Mouse (Mus musculus): ENCODE data around the gene Impdh1. TPM values are rescaled to one million over a fixed set of nuclear protein-coding genes. Genes with fewer than 3 reads are reported as not detected.

Impdh1 gene
- 65.0 and 69.5 TPM in 2 replicates for polyA plus RNA-seq (2016; fragmentation: Nextera tagmentation; extraction: Ambion mirVana)

- H3K27ac ChIP-seq: no peak within 1 kb of the TSS
- no peaks in the 10 kb centered on the region for H3K9me3 ChIP-seq
- peak within 1 kb of the TSS; percentile 62 for H3K4me3 ChIP-seq
- ATAC-seq (ENCODE audit: low FRiP score, low read depth): peak; percentile 72
- H3K9ac ChIP-seq: peak within 1 kb of the TSS; percentile 70
- peaks cover 18% of the 10 kb centered on the region for H3K27me3 ChIP-seq (replicated peaks)
- peaks cover 37% of the 10 kb centered on the region for H3K4me1 ChIP-seq
- no peaks in the 10 kb centered on the region for H3K36me3 ChIP-seq
- under 1% methylated on average over 56 of the region's 56 CpGs for WGBS
- H3K4me2 ChIP-seq (replicated peaks): peak within 1 kb of the TSS; percentile 99
Measured at GRCm38 (mm10) chr6:29215881-29216501, at the start of gene Impdh1. Gene Impdh1, minus strand, starts transcription at chr6:29216364.

DNA sequence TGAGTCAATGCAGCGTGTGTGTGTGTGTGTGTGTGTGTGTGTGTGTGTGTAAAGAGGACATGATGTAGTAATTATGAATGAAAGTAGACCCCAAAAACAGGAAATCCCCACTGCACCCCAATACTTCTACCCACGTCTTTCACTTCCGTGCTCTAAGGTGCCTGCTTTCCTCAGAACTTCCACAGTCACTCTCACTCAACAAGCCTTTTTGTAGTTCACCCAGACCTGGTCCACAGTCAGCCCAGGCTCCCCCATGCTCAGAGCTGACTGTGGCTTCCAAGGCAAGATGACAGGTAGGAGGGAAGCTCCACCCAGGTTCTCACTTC is 48.3 kb upstream of the Impdh1 start:
- Histone ChIP-seq H3K9me3 (no peaks in the 10 kb centered on the region), H3K27me3 (replicated peaks) (no peaks in the 10 kb centered on the region), H3K36me3 (no peaks in the 10 kb centered on the region), H3K4me1 (peaks cover 6% of the 10 kb centered on the region), H3K4me2 (replicated peaks) (no peak overlapping the region), H3K4me3 (no peak overlapping the region), H3K9ac (no peak overlapping the region), H3K27ac (no peak overlapping the region)
- no peak for ATAC-seq (ENCODE audit: low FRiP score, low read depth)
- WGBS: 95% methylated on average over 3 of the region's 3 CpGs

DNA sequence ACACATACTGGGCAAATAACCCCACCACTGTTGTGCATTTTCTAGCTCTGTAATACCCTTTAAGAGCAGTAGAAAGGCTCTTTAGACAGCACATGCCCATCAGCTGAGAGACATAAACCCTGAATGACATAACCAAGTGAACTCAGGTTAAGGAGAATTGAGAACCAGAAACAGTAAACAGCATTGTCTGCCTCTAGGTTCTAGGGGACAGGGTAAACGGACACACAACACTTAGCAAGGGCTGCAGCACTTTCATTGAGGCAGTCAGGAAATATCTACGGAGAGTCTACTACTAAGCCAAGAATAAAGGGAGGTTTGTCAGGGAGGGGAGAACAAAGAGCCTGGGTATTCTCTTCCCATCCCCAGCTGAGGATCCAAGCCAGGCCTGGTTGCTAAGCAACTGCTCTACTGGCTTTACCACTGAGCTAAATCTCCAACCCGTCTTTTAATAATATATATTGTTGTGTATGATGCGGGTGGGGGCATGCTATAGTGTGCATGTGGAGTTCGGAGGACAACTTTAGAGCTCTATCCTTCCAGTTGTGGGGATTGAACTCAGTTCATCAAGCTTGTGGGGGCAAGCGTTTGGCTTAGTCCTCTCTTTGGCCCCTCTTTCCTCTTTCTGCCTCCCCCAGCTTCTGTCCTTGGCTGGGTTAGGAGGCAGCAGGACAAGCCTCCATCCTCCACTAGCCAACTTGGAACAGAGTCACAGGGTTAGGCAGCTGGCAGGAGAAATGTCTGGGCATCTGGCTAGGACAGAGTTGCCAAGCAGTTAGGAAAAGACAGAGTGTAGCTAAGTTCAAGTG is 47.7 kb upstream of the Impdh1 start:
- Histone ChIP-seq H3K4me2 (replicated peaks) (no peak overlapping the region), H3K9me3 (no peaks in the 10 kb centered on the region), H3K36me3 (no peaks in the 10 kb centered on the region), H3K27ac (no peak overlapping the region), H3K4me3 (no peak overlapping the region), H3K4me1 (peaks cover 6% of the 10 kb centered on the region), H3K9ac (no peak overlapping the region), H3K27me3 (replicated peaks) (no peaks in the 10 kb centered on the region)
- no peak; the same call in 1 of the 2 replicates for ATAC-seq (ENCODE audit: low FRiP score, low read depth)
- 49% methylated on average over 6 of the region's 6 CpGs for WGBS

DNA sequence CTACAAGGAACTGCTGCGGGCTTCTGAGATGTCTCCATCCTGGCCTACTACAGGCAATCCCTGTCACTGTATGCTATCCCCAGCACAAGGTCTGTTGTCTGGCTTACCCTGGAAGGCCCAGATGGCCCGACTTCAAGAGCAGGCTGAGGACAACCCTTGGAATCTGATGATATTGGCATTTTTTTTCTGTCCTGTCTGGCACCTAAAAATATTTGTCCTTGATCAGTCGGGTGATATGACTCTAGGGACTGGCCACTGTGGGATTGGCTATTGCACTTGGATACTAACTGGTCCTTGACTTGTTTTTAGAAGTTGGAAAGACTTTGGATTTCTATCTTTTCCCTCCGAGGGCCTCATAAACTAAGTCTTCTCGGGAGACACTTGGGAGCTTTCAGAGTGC is 45.7 kb upstream of the Impdh1 start:
- H3K9ac ChIP-seq: no peak overlapping the region
- no peak overlapping the region for H3K4me2 ChIP-seq (replicated peaks)
- no peaks in the 10 kb centered on the region for H3K27me3 ChIP-seq (replicated peaks)
- ATAC-seq (ENCODE audit: low FRiP score, low read depth): no peak
- H3K27ac ChIP-seq: no peak overlapping the region
- H3K4me3 ChIP-seq: no peak overlapping the region
- H3K9me3 ChIP-seq: no peaks in the 10 kb centered on the region
- peaks cover 6% of the 10 kb centered on the region for H3K4me1 ChIP-seq
- H3K36me3 ChIP-seq: no peaks in the 10 kb centered on the region
- 83% methylated on average over 5 of the region's 5 CpGs for WGBS

DNA sequence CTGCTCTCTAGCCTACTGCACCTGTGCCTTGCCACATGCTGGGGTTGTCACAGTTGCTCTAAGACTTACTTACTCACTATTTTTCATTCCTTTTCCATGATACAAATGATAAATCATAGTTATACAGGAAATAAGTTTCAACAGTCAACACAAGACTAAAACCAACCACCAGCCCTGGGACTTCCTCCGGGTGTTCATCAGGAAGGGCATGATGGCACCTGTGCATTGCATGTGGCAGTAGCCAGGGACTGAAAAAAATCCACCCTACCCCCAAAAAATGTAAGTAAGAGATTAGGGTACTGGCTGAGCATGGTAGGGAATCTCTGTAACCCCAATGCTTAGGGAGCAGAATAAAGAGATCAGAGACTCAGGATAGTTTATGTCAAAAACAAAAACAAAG is 43.3 kb upstream of the Impdh1 start:
- H3K4me3 ChIP-seq: no peak overlapping the region
- no peaks in the 10 kb centered on the region for H3K27me3 ChIP-seq (replicated peaks)
- 86% methylated on average over 1 of the region's 1 CpGs for WGBS
- peaks cover 6% of the 10 kb centered on the region for H3K4me1 ChIP-seq
- H3K27ac ChIP-seq: no peak overlapping the region
- no peaks in the 10 kb centered on the region for H3K9me3 ChIP-seq
- no peak overlapping the region for H3K4me2 ChIP-seq (replicated peaks)
- ATAC-seq (ENCODE audit: low FRiP score, low read depth): no peak
- no peak overlapping the region for H3K9ac ChIP-seq
- H3K36me3 ChIP-seq: no peaks in the 10 kb centered on the region

DNA sequence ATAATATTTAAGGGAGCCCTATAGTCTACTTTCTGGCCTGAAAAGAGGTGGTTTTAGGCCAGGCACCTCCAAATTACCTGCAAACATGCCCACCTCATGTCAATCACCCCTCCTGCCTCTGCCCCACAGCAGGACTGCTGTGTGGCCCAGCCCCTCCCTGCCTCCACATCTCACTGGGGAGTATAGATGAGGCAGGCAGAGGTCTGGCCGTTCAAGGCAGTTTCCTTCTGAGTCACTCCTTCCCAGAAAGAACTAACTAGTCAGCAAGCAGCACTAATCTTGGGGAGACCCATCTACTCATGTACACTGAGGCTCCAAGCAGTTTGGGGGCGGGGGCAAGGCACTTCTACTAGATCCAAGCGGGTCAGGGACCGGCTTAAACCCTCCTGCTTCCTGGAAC is 30.9 kb upstream of the Impdh1 start:
- Histone ChIP-seq H3K9me3 (no peaks in the 10 kb centered on the region), H3K36me3 (no peaks in the 10 kb centered on the region), H3K4me2 (replicated peaks) (no peak overlapping the region), H3K27me3 (replicated peaks) (no peaks in the 10 kb centered on the region), H3K27ac (no peak overlapping the region), H3K9ac (no peak overlapping the region), H3K4me1 (no peaks in the 10 kb centered on the region), H3K4me3 (no peak overlapping the region)
- ATAC-seq (ENCODE audit: low FRiP score, low read depth): no peak
- WGBS: 21% methylated on average over 4 of the region's 4 CpGs

- no peak for ATAC-seq (ENCODE audit: low FRiP score, low read depth)
- Histone ChIP-seq H3K27ac (no peak overlapping the region), H3K9ac (no peak overlapping the region), H3K9me3 (no peaks in the 10 kb centered on the region), H3K4me3 (no peak overlapping the region), H3K4me1 (no peaks in the 10 kb centered on the region), H3K36me3 (no peaks in the 10 kb centered on the region), H3K27me3 (replicated peaks) (no peaks in the 10 kb centered on the region), H3K4me2 (replicated peaks) (no peak overlapping the region)
- WGBS: 40% methylated on average over 5 of the region's 5 CpGs
Measured at GRCm38 (mm10) chr6:29246585-29246984, 30.4 kb upstream of the Impdh1 start.

- Histone ChIP-seq H3K27me3 (replicated peaks) (no peaks in the 10 kb centered on the region), H3K4me3 (no peak overlapping the region), H3K36me3 (no peaks in the 10 kb centered on the region), H3K27ac (no peak overlapping the region), H3K9me3 (no peaks in the 10 kb centered on the region), H3K9ac (no peak overlapping the region), H3K4me1 (no peaks in the 10 kb centered on the region), H3K4me2 (replicated peaks) (no peak overlapping the region)
- ATAC-seq (ENCODE audit: low FRiP score, low read depth): no peak
- WGBS: 74% methylated on average over 3 of the region's 3 CpGs
Measured at GRCm38 (mm10) chr6:29246183-29246582, 30.0 kb upstream of the Impdh1 start.

GRCm38 (mm10) chr6:29245272-29246120 is 29.3 kb upstream of the Impdh1 start:
- no peaks in the 10 kb centered on the region for H3K4me1 ChIP-seq
- ATAC-seq (ENCODE audit: low FRiP score, low read depth): no peak
- no peak overlapping the region for H3K27ac ChIP-seq
- H3K4me2 ChIP-seq (replicated peaks): no peak overlapping the region
- no peaks in the 10 kb centered on the region for H3K36me3 ChIP-seq
- 83% methylated on average over 14 of the region's 14 CpGs for WGBS
- no peaks in the 10 kb centered on the region for H3K9me3 ChIP-seq
- no peaks in the 10 kb centered on the region for H3K27me3 ChIP-seq (replicated peaks)
- H3K9ac ChIP-seq: no peak overlapping the region
- no peak overlapping the region for H3K4me3 ChIP-seq

- no peak overlapping the region for H3K4me3 ChIP-seq
- no peak overlapping the region for H3K27ac ChIP-seq
- no peaks in the 10 kb centered on the region for H3K36me3 ChIP-seq
- no peak for ATAC-seq (ENCODE audit: low FRiP score, low read depth)
- H3K27me3 ChIP-seq (replicated peaks): no peaks in the 10 kb centered on the region
- 59% methylated on average over 1 of the region's 1 CpGs for WGBS
- H3K9ac ChIP-seq: no peak overlapping the region
- H3K4me2 ChIP-seq (replicated peaks): no peak overlapping the region
- H3K9me3 ChIP-seq: no peaks in the 10 kb centered on the region
- H3K4me1 ChIP-seq: no peaks in the 10 kb centered on the region
Measured at GRCm38 (mm10) chr6:29242265-29242664, 26.1 kb upstream of the Impdh1 start.

GRCm38 (mm10) chr6:29241697-29242096 is 25.5 kb upstream of the Impdh1 start:
- WGBS: 65% methylated on average over 2 of the region's 2 CpGs
- H3K36me3 ChIP-seq: no peaks in the 10 kb centered on the region

DNA sequence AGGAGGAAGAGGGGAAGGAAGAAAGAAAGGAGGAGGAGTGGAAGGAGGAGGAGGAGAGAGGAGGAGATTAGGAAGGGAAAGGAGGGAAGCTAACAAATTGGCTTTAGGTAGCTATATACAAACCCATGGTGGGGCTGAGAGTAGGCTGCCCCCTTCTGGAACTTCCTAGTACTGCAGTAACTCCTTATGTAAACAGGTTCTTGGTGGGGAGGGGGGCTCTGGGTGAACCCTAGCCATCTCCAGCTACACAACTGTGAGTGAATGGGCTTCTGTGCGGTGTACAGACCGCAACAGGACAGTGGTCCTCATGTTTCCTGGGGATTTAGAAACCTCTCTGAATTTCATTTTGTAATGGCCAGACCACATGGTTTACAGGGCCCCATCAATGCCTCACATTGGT is 24.6 kb upstream of the Impdh1 start:
- WGBS: 32% methylated on average over 2 of the region's 2 CpGs
- Histone ChIP-seq H3K4me2 (replicated peaks) (no peak overlapping the region), H3K9ac (no peak overlapping the region), H3K4me3 (no peak overlapping the region), H3K4me1 (no peaks in the 10 kb centered on the region), H3K36me3 (no peaks in the 10 kb centered on the region), H3K27me3 (replicated peaks) (no peaks in the 10 kb centered on the region), H3K9me3 (no peaks in the 10 kb centered on the region), H3K27ac (no peak overlapping the region)
- no peak for ATAC-seq (ENCODE audit: low FRiP score, low read depth)

More at GRCm38 (mm10) chr6:29241697-29242096, 25.5 kb upstream of the Impdh1 start:
- ATAC-seq (ENCODE audit: low FRiP score, low read depth): no peak
- Histone ChIP-seq H3K4me1 (no peaks in the 10 kb centered on the region), H3K4me3 (no peak overlapping the region), H3K27ac (no peak overlapping the region), H3K27me3 (replicated peaks) (no peaks in the 10 kb centered on the region), H3K9ac (no peak overlapping the region), H3K4me2 (replicated peaks) (no peak overlapping the region), H3K9me3 (no peaks in the 10 kb centered on the region)
